Mouse (Mus musculus): ENCODE measurements around the gene Slx4.

DNA sequence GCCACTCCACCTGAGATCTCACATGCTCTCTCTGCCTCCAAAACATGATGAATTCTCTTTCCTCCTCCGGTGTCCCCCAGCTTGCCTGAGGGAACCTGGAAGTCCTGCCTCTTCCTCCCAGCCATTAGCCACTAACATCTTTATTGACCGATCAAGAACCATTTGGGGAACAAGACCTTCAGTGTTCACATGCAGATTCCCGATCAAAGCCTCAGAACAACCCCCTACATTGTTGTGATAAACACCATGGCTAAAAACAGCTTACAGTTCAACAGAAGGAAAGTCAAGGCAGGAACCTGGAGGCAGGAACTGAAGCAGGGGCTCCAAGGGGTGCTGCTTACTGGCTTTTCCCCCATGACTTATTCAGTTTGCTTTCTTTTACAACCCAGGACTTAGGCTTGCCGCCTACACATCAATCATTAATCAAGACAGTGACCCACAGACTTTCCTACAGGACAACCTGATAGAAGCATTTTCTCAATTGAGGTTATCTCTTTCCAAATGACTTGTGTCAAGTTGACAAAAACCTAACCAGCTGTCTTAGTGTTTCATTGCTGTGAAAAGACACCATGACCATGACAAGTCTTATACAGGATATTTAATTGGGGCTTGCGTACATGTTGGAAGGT, 10.6 kb upstream of the Slx4 start:
- TF ChIP-seq CTCF (IDR thresholded peaks at IDR 0.05) (no peak), POLR2A (IDR thresholded peaks at IDR 0.05; ENCODE audit: insufficient read depth, low read depth, low read length) (no peak), EP300 (IDR thresholded peaks at IDR 0.05; ENCODE audit: insufficient read depth, low read depth, low read length) (no peak)

Data from heart, adult 2 months (tissue).